Mouse (Mus musculus) cerebellum, adult 18-20 months (tissue): ENCODE data around the gene Ccdc180.

Source experiments
- DNase-seq, 2 experiments: peaks; one replicate each; pipeline ENCODE4 v3.0.0; 2021

The Ccdc180 gene

GRCm38 (mm10) chr4:45890066-45890761 lies at the start of gene Ccdc180:
Ccdc180 (plus strand) TSS chr4:45890303.
- peak in 1 of 2 experiments; percentile 6 for DNase-seq

GRCm38 (mm10) chr4:45844355-45844754 lies 45.7 kb upstream of the Ccdc180 start:
- DNase-seq = peak in 1 of 2 experiments; percentile 7

GRCm38 (mm10) chr4:45846263-45846662 lies 43.8 kb upstream of the Ccdc180 start:
- DNase-seq = no peak

- no peak for DNase-seq
These were observed 41.8 kb upstream of the Ccdc180 start, which contains the start of gene Stra6l for GRCm38 (mm10) chr4:45848109-45848824. Stra6l (plus strand) TSS chr4:45848664.

GRCm38 (mm10) chr4:45848825-45849156 lies 41.3 kb upstream of the Ccdc180 start:
- no peak for DNase-seq

- no peak for DNase-seq
These were observed 40.7 kb upstream of the Ccdc180 start for GRCm38 (mm10) chr4:45849419-45849818.

GRCm38 (mm10) chr4:45851640-45852051 lies 38.5 kb upstream of the Ccdc180 start:
- DNase-seq = peak in 1 of 2 experiments; percentile 7

GRCm38 (mm10) chr4:45853496-45854246 lies 36.4 kb upstream of the Ccdc180 start:
- DNase-seq = no peak

GRCm38 (mm10) chr4:45855803-45856424 lies 34.2 kb upstream of the Ccdc180 start:
- peak; percentile 80 to 82 for DNase-seq

GRCm38 (mm10) chr4:45861160-45861559 lies 28.9 kb upstream of the Ccdc180 start:
- no peak for DNase-seq

GRCm38 (mm10) chr4:45867416-45867815 lies 22.7 kb upstream of the Ccdc180 start:
- DNase-seq = no peak

GRCm38 (mm10) chr4:45869021-45869815 lies 20.9 kb upstream of the Ccdc180 start:
- DNase-seq = no peak

GRCm38 (mm10) chr4:45872147-45872546 lies 18.0 kb upstream of the Ccdc180 start:
- DNase-seq = no peak

- peak; percentile 17 to 28 for DNase-seq
These were observed 11.2 kb upstream of the Ccdc180 start for GRCm38 (mm10) chr4:45878929-45879328.

GRCm38 (mm10) chr4:45882521-45882920 lies 7.6 kb upstream of the Ccdc180 start:
- no peak for DNase-seq

- no peak for DNase-seq
These were observed 6.9 kb upstream of the Ccdc180 start for GRCm38 (mm10) chr4:45883250-45883649.

GRCm38 (mm10) chr4:45889487-45889886 lies 616 bp upstream of the Ccdc180 start:
- DNase-seq = no peak

GRCm38 (mm10) chr4:45896425-45897081 lies 6.5 kb downstream of the Ccdc180 start:
- no peak for DNase-seq

- no peak for DNase-seq
These were observed 8.3 kb downstream of the Ccdc180 start for GRCm38 (mm10) chr4:45898413-45898812.

GRCm38 (mm10) chr4:45909256-45909655 lies 19.2 kb downstream of the Ccdc180 start:
- DNase-seq = no peak

GRCm38 (mm10) chr4:45909924-45910323 lies 19.8 kb downstream of the Ccdc180 start:
- DNase-seq = no peak

GRCm38 (mm10) chr4:45911256-45911655 lies 21.2 kb downstream of the Ccdc180 start:
- no peak for DNase-seq
